Mouse (Mus musculus): Measurements from ENCODE around the gene Uggt1.

Uggt1 gene

DNA sequence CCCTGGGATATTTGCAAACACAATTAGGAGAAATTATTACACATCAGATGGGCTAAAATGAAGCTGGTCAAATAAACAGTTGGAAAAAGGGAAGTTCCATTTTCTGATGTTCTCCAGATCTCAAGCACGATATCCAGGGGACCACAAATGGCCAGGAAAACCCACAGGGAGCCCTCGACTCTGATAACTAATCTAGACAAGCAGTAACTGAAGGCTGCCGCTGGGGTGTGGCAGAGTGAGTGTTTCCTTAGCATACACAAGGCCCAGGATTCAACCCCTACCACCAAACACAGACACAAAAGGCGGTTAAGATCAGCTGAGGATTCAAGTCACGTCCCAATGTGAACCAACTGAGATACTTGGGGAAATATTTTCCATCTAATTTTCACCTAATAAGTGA is 64.5 kb downstream of the Uggt1 start:
- DNase-seq (ENCODE audit: low spot score in 2 of 2), result no peak

DNA sequence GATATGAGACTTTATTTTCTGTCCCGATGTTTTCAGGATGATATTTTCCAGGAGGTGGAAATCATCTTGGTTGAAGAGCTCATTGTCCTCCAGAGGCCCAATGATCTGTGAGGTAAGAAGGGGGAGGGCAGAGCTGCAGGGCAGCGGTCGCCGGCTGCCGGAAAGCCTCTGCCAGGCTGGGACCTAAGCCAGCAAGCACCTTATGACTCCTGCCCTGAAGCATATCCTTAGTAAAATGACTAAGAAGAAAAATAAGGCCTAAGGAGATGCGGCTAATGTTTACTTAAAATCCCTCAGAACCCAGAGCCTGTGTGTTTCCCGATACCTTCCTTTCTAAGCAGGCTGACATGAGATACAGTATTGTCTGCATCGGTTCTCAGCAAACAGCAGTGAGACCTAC is 71.1 kb downstream of the Uggt1 start:
- no peak for DNase-seq (ENCODE audit: low spot score in 2 of 2)

DNA sequence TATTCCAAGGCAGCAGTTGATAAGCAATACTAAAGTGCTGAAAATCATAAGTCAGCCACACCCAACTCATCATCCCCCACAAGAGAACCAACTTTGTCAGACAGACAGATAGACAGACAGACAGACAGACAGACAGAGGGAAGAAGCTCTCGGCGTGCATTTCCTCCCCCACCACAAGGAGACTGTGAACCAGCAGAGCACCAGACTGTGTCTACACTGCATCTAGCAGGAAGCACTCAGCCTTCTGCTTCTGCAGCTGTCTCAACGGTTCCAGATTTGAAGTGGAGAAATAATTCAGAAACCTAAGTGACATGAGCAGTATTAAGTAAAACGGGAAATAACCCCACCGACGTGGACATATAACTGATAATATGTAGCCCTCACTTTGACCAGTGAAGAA is 71.6 kb downstream of the Uggt1 start:
- no peak for DNase-seq (ENCODE audit: low spot score in 2 of 2)

DNA sequence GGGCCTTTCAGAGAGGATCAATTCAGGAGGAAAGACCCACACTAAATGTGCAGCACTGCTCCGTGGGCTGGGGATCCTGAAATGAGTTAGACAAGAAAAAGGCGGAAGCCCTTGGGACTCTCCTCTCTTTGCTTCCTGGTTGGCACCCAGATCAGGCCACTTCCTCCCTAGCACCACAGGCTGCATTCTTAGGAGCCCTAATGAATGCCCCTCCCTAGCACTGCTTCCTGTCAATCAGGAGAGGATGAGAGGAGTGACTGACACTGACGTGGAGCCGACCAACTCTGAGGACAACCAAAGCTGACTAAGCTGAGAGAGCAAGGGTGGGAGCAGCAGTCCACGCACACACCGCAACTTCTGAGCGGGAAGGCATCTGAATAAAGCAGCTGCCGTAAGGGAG is 81.8 kb downstream of the Uggt1 start:
- DNase-seq (ENCODE audit: low spot score in 2 of 2), result no peak

DNA sequence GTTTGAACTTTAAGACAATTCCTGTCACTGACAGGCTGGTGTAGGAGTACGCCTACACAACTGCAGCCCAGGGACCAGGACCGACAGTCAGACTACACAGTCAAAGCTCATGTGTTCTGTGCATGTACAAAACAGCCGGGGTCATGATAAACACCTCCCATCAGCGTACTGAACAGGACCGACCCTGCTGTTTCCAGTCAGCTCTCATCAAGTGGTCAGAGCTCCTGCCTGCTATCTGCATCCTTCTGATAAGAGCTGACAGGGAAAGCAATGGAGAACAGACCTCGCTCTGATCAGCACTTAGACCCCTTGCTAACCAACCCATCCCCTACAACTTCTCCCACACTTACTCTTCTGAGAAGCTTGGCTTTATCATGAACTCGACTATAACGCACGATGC is 83.3 kb downstream of the Uggt1 start:
- DNase-seq (ENCODE audit: low spot score in 2 of 2), result no peak

DNA sequence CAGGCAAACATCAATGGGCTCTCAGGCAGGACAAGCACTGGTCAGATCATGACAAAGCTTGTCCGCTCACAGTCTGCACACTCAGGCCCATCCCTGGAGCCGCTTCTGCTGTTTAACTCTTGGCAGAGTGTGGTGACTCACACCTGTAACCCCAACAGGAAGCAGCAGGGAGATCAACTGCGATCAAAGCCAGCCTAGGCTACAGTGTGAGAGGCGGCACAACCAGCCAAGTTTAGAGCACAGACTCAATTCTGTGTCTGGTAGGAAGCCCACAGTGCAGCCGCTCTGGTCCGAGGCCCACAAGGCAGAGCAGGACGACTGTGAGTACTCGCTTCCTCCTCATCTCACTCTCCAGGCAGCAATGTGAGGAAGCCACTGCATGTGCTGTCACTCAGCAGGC is 84.3 kb downstream of the Uggt1 start:
- DNase-seq (ENCODE audit: low spot score in 2 of 2), result peak in 1 of 2 experiments; percentile 16

DNA sequence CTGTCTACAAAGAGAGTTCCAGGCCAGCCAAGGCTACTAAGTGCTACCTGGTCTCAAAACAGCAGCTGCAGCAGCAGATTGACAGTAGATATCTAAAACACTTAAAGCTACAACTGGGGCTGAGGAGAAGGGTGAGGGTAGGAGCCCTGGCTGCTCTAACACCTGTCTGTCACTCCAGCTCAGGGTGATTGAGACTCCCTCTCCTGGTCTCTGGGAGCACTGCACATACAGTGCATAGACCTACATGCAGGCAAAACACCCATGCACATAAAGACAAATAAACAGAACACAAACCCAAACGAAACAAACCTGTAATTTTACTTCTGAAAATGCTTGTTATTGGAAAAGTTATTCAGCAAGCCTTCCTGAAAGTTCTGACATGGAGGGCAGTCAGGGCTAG is 95.1 kb downstream of the Uggt1 start:
- no peak for DNase-seq (ENCODE audit: low spot score in 2 of 2)

DNA sequence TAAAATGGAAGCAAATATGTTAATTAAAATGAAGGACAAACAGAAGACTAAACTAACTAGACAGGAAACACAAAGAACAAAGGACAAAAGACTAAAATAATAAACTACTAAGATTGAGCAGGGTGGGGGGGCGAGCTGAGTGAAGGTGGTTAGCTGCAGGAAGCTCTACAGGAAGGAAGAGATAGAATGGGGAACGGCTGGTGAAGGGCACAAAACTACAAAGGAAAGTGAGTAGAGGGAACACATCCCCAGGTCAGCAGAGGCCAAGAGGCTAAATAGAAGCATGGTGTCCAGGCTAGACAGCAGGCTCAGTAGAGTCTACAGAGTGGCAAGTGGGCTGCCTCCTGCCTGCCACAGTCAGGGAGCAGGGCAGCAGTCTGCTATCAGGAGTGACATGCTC is 95.7 kb downstream of the Uggt1 start:
- DNase-seq (ENCODE audit: low spot score in 2 of 2), result no peak

DNA sequence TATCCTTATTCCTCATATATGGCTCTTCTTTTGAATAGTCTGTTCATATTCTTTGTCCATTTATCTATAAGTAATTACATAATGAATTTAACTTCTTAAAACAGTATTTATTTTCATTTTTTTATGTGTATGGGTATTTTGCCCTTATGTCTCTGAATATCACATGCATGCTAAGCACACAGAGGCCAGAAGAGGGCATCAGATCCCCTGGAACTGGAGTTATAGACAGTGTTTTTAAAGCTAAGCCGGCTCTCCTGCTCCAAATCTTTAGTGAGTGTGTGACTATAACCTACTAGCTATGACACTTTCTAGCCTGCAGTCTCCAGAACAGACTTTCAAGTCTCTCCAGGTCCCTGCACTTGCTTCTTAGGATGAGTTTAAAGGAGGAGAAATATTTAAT is 99.5 kb downstream of the Uggt1 start:
- peak; percentile 46 to 70 for DNase-seq (ENCODE audit: low spot score in 2 of 2)

DNA sequence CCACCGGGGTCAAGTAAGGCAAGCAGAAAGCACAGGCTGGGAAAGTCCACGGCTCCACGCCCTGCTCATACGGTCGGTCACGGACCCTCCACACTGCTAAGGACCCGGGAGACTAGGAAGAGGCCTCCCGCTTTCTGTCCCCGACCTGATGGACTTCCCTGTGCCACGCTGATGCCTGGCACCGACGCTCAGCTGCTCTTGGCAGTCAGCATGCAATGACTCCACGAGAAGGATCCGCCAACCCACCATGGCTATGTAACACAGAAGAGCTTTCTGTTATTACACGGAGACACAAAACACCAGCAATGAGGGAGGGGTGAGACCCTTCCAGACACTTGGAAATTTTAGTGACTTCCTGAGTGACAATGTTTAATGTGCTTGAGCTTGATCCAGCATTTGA is 104.2 kb downstream of the Uggt1 start:
- no peak for DNase-seq (ENCODE audit: low spot score in 2 of 2)

DNA sequence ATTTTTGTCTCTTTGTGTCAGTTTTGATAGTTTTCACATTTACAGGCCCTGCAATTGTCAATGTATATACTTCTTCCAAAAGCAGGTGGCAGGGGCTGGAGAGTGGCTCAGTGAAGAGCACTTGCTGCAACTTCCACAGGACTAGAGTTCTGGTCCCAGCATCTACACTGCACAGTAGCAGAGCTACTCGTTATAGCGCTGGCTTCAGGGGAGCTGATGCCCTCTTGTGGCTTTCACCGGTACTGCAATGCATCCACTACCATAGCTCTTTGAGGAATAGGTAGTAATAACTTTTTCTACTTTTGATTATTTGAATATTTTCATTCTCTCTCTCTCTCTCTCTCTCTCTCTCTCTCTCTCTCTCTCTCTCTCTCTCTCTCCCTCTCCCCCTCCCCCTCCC is 109.9 kb downstream of the Uggt1 start:
- DNase-seq (ENCODE audit: low spot score in 2 of 2), result peak; percentile 72 to 85

DNA sequence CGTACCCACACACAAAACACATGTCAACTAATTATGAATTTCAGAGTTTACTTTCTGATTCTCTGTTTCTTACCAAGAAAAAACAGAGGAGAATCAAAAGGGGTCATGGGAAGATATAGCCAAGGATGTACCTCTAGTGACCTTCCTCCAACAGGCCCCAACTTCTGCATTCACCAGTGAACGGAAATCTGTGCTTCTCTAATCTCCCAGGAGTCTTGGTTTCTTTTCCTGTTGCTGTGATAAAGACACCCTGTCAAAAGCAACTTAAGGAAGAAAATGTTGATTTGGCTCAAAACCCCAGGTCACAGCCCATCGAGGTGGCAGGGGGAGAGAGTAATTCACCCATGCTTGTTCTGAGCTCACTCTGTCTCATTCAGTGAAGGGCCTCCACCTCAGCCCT is 110.9 kb downstream of the Uggt1 start:
- DNase-seq (ENCODE audit: low spot score in 2 of 2), result no peak

DNA sequence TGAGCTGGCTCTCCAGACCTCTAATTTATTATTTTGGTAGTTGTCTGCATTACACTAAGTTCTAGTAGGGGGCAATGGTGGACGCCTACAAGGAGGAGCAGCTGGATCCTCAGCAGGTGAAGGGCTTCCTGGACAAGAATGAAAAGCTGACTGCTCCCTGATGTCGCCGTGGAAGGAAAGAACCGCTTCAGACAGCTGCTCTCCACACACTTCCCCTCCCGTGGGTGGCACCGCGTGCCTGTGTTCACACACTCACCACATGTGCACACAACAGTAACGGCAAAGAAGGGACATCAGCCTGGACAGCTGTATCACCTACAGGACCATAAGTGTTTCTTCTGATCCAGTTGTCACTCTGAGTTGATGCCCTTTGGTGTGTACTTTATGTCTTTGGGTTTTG is 111.5 kb downstream of the Uggt1 start:
- no peak for DNase-seq (ENCODE audit: low spot score in 2 of 2)

DNA sequence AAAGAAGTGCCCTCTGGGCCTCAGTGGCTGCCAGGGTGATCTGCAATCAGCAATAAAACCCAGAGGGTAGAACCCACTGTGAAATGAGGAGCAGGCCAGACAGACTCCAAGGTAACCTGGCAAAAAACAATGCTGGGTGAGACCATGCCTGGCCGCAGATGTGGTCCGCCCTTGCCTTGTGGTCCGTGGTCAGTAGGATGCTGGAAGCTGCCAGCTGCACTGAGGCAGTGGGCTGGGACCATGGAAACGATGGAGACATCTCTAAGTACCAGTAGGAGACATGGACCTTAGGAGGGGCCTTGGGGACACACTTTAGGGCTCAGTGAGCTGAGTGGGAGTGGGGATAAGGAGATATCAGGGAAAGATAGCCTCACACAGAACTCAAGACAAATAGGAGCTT is 112.3 kb downstream of the Uggt1 start:
- DNase-seq (ENCODE audit: low spot score in 2 of 2), result no peak

DNA sequence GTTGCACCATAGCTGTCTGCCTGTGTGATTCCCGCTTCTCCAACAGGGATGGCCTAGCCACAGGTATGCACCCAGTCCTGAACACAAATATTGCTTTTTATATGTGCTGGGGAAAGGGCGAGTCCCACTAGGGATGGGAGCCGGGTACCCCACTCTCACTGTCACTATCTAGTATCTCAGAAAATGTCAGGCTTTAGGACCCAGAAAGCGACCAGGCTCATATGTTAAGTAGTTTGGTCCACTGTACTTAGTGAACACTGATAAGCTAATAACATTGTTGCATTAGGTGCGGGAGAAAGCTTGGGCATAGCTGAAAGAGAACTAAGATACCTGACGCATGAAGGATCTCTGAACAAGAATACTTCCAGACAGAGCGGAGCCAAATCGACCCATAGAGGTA is 112.8 kb downstream of the Uggt1 start:
- no peak for DNase-seq (ENCODE audit: low spot score in 2 of 2)

DNA sequence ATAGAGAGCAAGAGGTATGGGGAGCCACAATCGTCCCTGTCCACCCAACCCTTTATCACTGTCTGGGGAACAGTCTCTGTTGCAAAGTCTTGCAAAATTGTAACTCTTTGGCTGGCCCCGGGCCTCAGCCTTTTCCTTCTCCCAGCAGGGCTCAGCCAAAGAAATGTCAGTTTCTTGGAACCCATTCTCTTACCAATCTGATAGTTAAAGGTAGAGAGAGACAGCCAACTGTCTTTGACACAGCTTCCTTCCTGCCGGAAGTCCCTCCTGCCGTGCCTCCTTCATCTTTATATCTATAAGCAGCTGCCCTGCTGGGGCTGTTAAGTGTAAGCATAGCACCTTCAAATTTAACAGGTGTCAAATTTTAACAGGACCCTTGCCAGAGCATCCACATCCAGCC is 113.4 kb downstream of the Uggt1 start:
- DNase-seq (ENCODE audit: low spot score in 2 of 2), result no peak

DNA sequence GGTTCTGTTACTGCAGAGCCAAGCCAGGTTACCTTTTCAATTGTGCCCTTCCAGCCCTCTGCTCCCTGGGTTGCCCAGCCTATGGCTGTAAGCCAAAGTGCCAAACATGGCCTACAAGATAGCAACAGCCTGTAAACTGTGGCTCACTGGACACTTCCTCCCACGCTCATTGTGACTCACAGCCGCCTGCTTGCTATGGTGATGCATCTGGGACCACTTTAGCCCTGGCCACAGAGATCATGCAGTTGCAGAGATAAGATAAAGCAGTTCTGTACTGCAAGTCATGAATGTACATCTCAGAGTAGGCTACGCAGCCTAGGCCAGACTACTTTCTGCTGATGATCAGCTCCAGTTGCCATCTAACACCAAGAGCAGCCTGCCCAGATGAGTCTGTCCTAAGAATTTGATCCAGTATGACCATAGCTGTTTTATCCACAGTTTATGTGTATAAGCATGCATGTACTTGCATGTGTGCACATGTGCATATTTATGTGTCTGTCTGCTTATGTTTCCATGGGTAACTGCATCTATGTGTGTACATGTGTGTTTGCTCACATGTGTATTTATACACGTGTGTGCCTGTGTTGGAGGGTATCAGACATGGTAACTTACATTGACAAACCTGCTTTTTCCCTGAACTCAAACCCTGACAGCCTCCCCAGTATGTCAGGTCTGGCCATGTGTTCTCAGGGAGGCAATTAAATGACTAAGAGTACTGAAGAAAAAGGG is 114.0 kb downstream of the Uggt1 start:
- no peak for DNase-seq (ENCODE audit: low spot score in 2 of 2)

DNA sequence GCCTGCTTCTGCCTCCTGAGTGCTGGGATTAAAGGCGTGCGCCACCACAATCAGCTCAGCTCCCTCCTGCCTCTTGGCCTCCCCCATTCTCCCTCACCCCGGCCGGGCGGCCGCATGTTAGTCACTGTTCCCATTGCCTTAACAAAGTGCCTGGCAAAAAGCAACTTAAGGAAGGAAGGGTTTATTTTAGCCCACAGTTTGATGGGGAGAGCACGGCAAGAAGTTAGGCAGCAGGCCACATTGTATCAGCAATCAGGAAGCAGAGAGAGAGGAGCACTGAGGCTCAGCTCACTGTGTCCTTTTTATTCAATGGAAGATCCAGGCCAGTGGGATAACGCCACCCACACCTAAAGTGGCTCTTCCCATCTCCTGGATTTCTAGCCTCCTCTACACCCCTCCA is 114.6 kb downstream of the Uggt1 start:
- DNase-seq (ENCODE audit: low spot score in 2 of 2), result no peak

DNA sequence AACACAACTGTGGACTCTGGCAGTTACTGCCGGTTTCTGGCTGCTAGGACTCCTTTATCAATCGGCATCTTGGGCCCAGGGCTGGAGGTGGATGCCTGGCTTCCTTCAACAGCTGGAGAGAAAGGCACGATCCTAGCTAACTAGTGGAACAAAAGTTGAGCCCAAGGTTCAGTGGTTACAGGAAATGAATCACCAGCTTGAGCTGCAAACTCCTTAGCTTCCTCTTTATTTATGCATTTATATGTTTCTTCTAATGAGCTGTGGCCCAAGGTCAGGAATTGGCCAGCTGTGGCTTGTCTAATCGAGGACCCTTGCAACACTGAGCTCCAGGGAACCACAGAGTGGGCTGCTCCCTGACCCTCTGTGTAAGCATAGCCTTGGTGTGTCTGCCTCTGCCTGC is 115.4 kb downstream of the Uggt1 start:
- DNase-seq (ENCODE audit: low spot score in 2 of 2), result no peak

DNA sequence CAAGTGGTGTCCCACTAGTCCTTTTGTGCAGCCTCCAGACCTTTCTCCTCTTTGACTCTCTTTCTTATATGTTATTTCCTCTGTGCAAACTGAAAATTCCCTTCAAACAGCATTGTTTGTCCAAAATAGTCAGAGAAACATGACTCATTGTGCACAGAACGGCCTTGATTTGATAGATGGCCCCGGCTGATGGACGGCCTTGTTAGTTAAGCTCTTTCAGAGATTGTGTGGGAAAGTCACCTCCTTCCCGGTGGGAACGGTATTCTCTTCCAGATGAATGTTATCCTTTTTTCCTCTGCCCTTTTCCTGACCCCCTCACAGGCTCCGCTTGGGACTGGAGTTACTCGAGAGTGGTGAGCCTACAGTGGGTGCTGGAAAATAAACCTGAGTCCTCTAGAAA is 119.4 kb downstream of the Uggt1 start:
- no peak for DNase-seq (ENCODE audit: low spot score in 2 of 2)

DNA sequence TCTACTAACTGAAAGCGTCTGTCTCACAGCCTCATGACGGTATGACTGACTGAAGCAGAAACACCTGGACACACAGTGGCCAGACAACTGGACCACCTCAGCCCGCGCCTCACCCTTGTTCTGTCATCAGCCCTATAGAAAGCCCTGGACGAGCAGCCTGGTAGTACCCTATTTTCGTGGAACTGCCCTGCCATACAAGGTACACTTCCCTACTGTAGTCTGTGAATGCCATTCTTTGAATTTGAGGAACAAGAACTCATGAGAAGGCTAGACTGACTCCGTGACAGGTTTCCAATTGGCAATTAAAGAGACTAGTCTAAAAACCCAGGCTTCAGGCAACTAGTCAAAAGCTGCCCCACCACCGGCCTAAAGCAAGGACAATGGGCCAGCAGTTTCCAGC is 123.3 kb downstream of the Uggt1 start:
- DNase-seq (ENCODE audit: low spot score in 2 of 2), result no peak

DNA sequence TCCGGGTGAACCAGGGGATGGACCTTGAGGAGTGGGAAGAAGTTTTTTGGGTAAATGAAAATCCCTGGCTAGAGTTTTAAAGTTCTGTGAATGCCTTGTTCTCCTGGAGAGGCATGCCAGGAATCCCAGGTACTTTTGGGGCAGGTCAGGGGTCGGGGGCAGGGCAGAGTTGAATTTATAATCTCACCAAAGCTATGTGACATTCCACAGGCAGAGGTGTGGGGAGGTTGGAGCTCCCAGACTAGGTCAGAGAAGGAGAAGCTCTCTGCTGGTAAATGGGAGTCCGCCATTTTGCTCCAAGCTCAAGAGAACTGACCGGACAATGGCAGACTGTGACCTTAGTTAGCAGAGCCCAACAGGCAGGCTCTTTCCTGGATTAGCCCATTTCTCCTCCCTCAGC is 125.1 kb downstream of the Uggt1 start:
- no peak for DNase-seq (ENCODE audit: low spot score in 2 of 2)

DNA sequence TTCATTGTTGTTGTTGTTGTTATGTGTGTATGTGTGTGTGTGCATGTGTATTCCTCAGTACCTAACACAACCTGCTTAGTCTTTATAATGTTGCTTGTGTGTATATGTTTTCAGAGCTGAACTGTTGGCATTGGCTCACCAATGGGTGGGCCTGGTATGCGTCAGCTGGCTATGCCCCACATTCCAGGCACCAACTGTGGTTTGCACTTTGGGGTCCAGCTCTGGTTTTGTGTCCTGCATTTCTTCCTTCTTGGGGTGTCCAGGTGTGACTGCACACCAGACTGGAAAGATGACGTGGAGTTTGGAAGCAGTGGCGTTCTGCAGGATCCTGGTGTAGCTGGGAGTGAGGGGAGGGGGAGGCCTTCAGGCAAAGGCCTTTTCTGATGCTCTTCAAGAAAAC is 125.6 kb downstream of the Uggt1 start:
- DNase-seq (ENCODE audit: low spot score in 2 of 2), result no peak

DNA sequence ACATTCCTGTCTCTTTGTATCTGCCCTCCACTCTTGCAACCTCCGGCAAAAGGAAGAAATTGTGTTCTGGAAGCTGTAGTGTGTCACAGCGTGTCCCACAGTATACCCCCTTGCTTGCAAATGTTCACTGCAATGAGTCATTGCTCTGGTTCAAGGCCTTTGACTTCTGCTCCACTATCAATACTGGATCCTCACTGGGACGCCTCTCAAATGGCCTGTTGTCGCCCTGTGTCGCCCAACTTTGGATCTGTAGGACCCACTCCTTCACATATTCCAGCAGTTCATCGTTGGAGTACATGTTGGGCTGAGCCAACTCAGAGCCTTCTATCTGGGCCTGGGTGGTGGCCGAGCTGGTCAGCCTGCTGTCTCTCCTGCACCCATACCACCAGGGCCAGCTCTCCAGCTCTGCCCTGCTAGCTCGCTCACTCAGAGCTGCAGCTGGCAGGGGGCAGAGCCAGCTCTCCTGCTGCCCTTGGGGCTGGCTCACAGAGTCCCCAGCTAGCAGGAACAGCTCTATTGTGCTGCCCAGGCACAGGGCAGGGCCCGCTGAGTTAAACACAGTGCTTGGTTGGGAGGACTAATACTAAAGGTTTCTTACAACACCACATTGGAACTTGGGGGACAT is 126.3 kb downstream of the Uggt1 start:
- no peak for DNase-seq (ENCODE audit: low spot score in 2 of 2)
